Mouse (Mus musculus): Measurements from ENCODE around the gene Ift43. TPM values are rescaled to one million over a fixed set of nuclear protein-coding genes. Genes with fewer than 3 reads are reported as not detected.

Gene Ift43
- polyA plus RNA-seq, 1 experiment, result 44.2 TPM

GRCm38 (mm10) chr12:86094075-86094474 is 11.7 kb downstream of the Ift43 start:
- Histone ChIP-seq H3K4me1 (ENCODE audit: control insufficient read depth, insufficient read depth, low read length) (peaks cover 4% of the 10 kb centered on the region), H3K4me3 (ENCODE audit: insufficient read depth, low read length) (no peak overlapping the region), H3K27ac (ENCODE audit: insufficient read depth, low read length) (no peak overlapping the region)
- TF ChIP-seq CTCF (IDR thresholded peaks at IDR 0.05; ENCODE audit: borderline replicate concordance, insufficient read depth, low read length) (no peak), POLR2A (IDR thresholded peaks at IDR 0.05; ENCODE audit: low read depth, low read length) (no peak)

GRCm38 (mm10) chr12:86095806-86096205 is 13.5 kb downstream of the Ift43 start:
- Histone ChIP-seq H3K27ac (ENCODE audit: insufficient read depth, low read length) (no peak overlapping the region), H3K4me1 (ENCODE audit: control insufficient read depth, insufficient read depth, low read length) (peaks cover 8% of the 10 kb centered on the region), H3K4me3 (ENCODE audit: insufficient read depth, low read length) (no peak overlapping the region)
- TF ChIP-seq POLR2A (IDR thresholded peaks at IDR 0.05; ENCODE audit: low read depth, low read length), result no peak
- TF ChIP-seq CTCF (IDR thresholded peaks at IDR 0.05; ENCODE audit: borderline replicate concordance, insufficient read depth, low read length), result no peak

GRCm38 (mm10) chr12:86097781-86098180 is 15.4 kb downstream of the Ift43 start:
- H3K27ac ChIP-seq (ENCODE audit: insufficient read depth, low read length), result peak overlapping the region; percentile 62
- H3K4me3 ChIP-seq (ENCODE audit: insufficient read depth, low read length), result no peak overlapping the region
- TF ChIP-seq CTCF (IDR thresholded peaks at IDR 0.05; ENCODE audit: borderline replicate concordance, insufficient read depth, low read length) (no peak), POLR2A (IDR thresholded peaks at IDR 0.05; ENCODE audit: low read depth, low read length) (no peak)
- H3K4me1 ChIP-seq (ENCODE audit: control insufficient read depth, insufficient read depth, low read length), result peaks cover 11% of the 10 kb centered on the region

- TF ChIP-seq CTCF (IDR thresholded peaks at IDR 0.05; ENCODE audit: borderline replicate concordance, insufficient read depth, low read length), result no peak
- TF ChIP-seq POLR2A (IDR thresholded peaks at IDR 0.05; ENCODE audit: low read depth, low read length), result 0 out of 2 replicates have a peak, but pooled peaks have one; percentile 9
- Histone ChIP-seq H3K4me1 (ENCODE audit: control insufficient read depth, insufficient read depth, low read length) (peaks cover 20% of the 10 kb centered on the region), H3K4me3 (ENCODE audit: insufficient read depth, low read length) (no peak overlapping the region), H3K27ac (ENCODE audit: insufficient read depth, low read length) (peak overlapping the region; percentile 86)
Measured at GRCm38 (mm10) chr12:86100711-86101110, 18.4 kb downstream of the Ift43 start.

GRCm38 (mm10) chr12:86102686-86103085 is 20.3 kb downstream of the Ift43 start:
- Histone ChIP-seq H3K4me1 (ENCODE audit: control insufficient read depth, insufficient read depth, low read length) (peaks cover 20% of the 10 kb centered on the region), H3K27ac (ENCODE audit: insufficient read depth, low read length) (peak overlapping the region; percentile 72), H3K4me3 (ENCODE audit: insufficient read depth, low read length) (no peak overlapping the region)
- TF ChIP-seq POLR2A (IDR thresholded peaks at IDR 0.05; ENCODE audit: low read depth, low read length) (no peak), CTCF (IDR thresholded peaks at IDR 0.05; ENCODE audit: borderline replicate concordance, insufficient read depth, low read length) (no peak)

GRCm38 (mm10) chr12:86103391-86103790 is 21.1 kb downstream of the Ift43 start:
- peak overlapping the region; percentile 72 for H3K27ac ChIP-seq (ENCODE audit: insufficient read depth, low read length)
- peaks cover 20% of the 10 kb centered on the region for H3K4me1 ChIP-seq (ENCODE audit: control insufficient read depth, insufficient read depth, low read length)
- H3K4me3 ChIP-seq (ENCODE audit: insufficient read depth, low read length), result no peak overlapping the region
- TF ChIP-seq POLR2A (IDR thresholded peaks at IDR 0.05; ENCODE audit: low read depth, low read length) (no peak), CTCF (IDR thresholded peaks at IDR 0.05; ENCODE audit: borderline replicate concordance, insufficient read depth, low read length) (no peak)

GRCm38 (mm10) chr12:86103852-86104251 is 21.5 kb downstream of the Ift43 start:
- H3K27ac ChIP-seq (ENCODE audit: insufficient read depth, low read length), result peak overlapping the region; percentile 72

GRCm38 (mm10) chr12:86104297-86104696 is 22.0 kb downstream of the Ift43 start:
- TF ChIP-seq POLR2A (IDR thresholded peaks at IDR 0.05; ENCODE audit: low read depth, low read length) (no peak), CTCF (IDR thresholded peaks at IDR 0.05; ENCODE audit: borderline replicate concordance, insufficient read depth, low read length) (no peak)

More at GRCm38 (mm10) chr12:86103852-86104251, 21.5 kb downstream of the Ift43 start:
- peaks cover 20% of the 10 kb centered on the region for H3K4me1 ChIP-seq (ENCODE audit: control insufficient read depth, insufficient read depth, low read length)
- no peak overlapping the region for H3K4me3 ChIP-seq (ENCODE audit: insufficient read depth, low read length)
- TF ChIP-seq CTCF (IDR thresholded peaks at IDR 0.05; ENCODE audit: borderline replicate concordance, insufficient read depth, low read length) (no peak), POLR2A (IDR thresholded peaks at IDR 0.05; ENCODE audit: low read depth, low read length) (no peak)

GRCm38 (mm10) chr12:86105546-86105945 is 23.2 kb downstream of the Ift43 start:
- Histone ChIP-seq H3K27ac (ENCODE audit: insufficient read depth, low read length) (no peak overlapping the region), H3K4me3 (ENCODE audit: insufficient read depth, low read length) (no peak overlapping the region), H3K4me1 (ENCODE audit: control insufficient read depth, insufficient read depth, low read length) (peaks cover 18% of the 10 kb centered on the region)
- TF ChIP-seq POLR2A (IDR thresholded peaks at IDR 0.05; ENCODE audit: low read depth, low read length) (no peak), CTCF (IDR thresholded peaks at IDR 0.05; ENCODE audit: borderline replicate concordance, insufficient read depth, low read length) (no peak)

More at GRCm38 (mm10) chr12:86104297-86104696, 22.0 kb downstream of the Ift43 start:
- Histone ChIP-seq H3K4me3 (ENCODE audit: insufficient read depth, low read length) (no peak overlapping the region), H3K27ac (ENCODE audit: insufficient read depth, low read length) (peak overlapping the region; percentile 72), H3K4me1 (ENCODE audit: control insufficient read depth, insufficient read depth, low read length) (peaks cover 20% of the 10 kb centered on the region)

- Histone ChIP-seq H3K4me1 (ENCODE audit: control insufficient read depth, insufficient read depth, low read length) (peaks cover 14% of the 10 kb centered on the region), H3K4me3 (ENCODE audit: insufficient read depth, low read length) (no peak overlapping the region), H3K27ac (ENCODE audit: insufficient read depth, low read length) (no peak overlapping the region)
- TF ChIP-seq POLR2A (IDR thresholded peaks at IDR 0.05; ENCODE audit: low read depth, low read length), result no peak
- no peak for TF ChIP-seq CTCF (IDR thresholded peaks at IDR 0.05; ENCODE audit: borderline replicate concordance, insufficient read depth, low read length)
Measured at GRCm38 (mm10) chr12:86106086-86106485, 23.7 kb downstream of the Ift43 start.
